Mouse (Mus musculus): Measurements from ENCODE around the gene Zwilch. TPM values are rescaled to one million over a fixed set of nuclear protein-coding genes. Genes with fewer than 3 reads are reported as not detected.
"Not testable (repeated sequence)": the region's sequence is repeated elsewhere in the genome, so short reads cannot be mapped to it uniquely, and the experiment has no call there.

The Zwilch gene
- polyA plus RNA-seq, 1 experiment from 2014 or later: 6.6 TPM

DNA sequence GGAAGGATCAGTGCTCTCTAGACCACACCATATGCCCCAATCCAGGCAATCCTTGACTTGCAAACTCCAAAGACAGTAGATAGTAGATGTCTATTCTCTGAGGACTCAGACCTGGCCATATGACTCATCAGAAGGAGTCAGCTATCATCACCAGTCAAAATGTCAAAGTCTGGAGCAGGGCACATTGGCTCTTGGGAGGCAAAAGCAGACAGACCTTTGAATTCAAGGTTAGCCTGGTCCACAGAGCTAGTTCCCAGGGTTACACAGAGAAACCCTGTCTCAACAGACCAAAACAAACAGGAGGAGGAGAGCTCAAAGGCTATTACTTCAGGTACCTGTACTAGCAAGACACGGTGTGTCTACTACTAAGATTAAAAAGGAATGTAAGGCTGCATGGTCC is 21.0 kb upstream of the Zwilch start:
- ATAC-seq: no peak
- Histone ChIP-seq H3K4me2 (ENCODE audit: low read length) (no peak overlapping the region), H3K27ac (ENCODE audit: low read depth, low read length) (no peak overlapping the region), H3K4me1 (ENCODE audit: control insufficient read depth, insufficient read depth, low read depth, low read length) (no peaks in the 10 kb centered on the region), H3K27me3 (replicated peaks; ENCODE audit: control insufficient read depth, insufficient read depth, low read length) (no peaks in the 10 kb centered on the region), H3K36me3 (ENCODE audit: control insufficient read depth, insufficient read depth, low read length) (peaks cover 17% of the 10 kb centered on the region), H3K4me3 (ENCODE audit: low read length) (no peak overlapping the region), H3K9ac (ENCODE audit: low read depth, low read length) (no peak overlapping the region), H3K9me3 (ENCODE audit: control insufficient read depth, low read length) (no peaks in the 10 kb centered on the region)
- WGBS: 100% methylated on average over 1 of the region's 1 CpGs

DNA sequence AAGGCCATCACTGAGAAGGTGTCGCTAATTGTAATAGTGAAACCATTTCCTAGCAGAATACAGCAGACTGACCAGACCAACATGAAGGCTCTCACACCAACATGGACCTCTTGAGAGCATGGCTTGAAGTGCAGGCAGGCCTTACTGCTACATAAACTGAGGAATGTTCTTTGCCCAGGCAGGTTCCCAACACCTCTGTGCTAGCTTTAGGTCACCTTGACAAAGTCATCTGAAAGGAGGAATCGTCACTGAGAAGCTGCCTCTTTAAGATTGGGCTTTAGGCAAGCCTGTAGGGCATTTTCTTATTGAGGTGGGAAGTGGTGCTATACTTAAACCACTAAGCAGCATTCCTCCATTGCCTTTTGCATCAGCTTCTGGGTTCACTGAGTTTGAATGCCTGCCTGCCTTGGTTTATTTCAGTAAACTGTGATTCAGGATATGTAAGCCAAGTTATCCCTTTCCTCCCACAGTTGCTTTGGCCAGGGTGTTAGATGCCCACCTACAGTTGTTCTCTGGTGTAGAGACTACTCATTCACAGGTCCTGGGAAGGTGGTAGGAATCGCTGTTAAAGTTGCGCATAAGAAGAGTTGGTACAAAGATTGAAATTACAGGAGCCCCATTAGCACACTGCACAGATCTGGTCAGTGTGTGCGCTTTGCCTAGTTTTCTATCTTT is 11.4 kb upstream of the Zwilch start:
- Histone ChIP-seq H3K27me3 (replicated peaks; ENCODE audit: control insufficient read depth, insufficient read depth, low read length) (no peaks in the 10 kb centered on the region), H3K4me1 (ENCODE audit: control insufficient read depth, insufficient read depth, low read depth, low read length) (peaks cover 8% of the 10 kb centered on the region), H3K4me2 (ENCODE audit: low read length) (no peak overlapping the region), H3K36me3 (ENCODE audit: control insufficient read depth, insufficient read depth, low read length) (peaks cover 12% of the 10 kb centered on the region), H3K27ac (ENCODE audit: low read depth, low read length) (no peak overlapping the region), H3K9me3 (ENCODE audit: control insufficient read depth, low read length) (no peaks in the 10 kb centered on the region), H3K4me3 (ENCODE audit: low read length) (no peak overlapping the region), H3K9ac (ENCODE audit: low read depth, low read length) (no peak overlapping the region)
- no peak for ATAC-seq
- WGBS: 94% methylated on average over 5 of the region's 5 CpGs

GRCm38 (mm10) chr9:64183295-64183694 is 10.4 kb upstream of the Zwilch start:
- not testable (repeated sequence) for H3K27me3 ChIP-seq (replicated peaks; ENCODE audit: control insufficient read depth, insufficient read depth, low read length); H3K4me3 ChIP-seq (ENCODE audit: low read length); H3K9ac ChIP-seq (ENCODE audit: low read depth, low read length); H3K36me3 ChIP-seq (ENCODE audit: control insufficient read depth, insufficient read depth, low read length); H3K27ac ChIP-seq (ENCODE audit: low read depth, low read length); H3K4me2 ChIP-seq (ENCODE audit: low read length); H3K9me3 ChIP-seq (ENCODE audit: control insufficient read depth, low read length); ATAC-seq; H3K4me1 ChIP-seq (ENCODE audit: control insufficient read depth, insufficient read depth, low read depth, low read length)
- 88% methylated on average over 5 of the region's 5 CpGs for WGBS

DNA sequence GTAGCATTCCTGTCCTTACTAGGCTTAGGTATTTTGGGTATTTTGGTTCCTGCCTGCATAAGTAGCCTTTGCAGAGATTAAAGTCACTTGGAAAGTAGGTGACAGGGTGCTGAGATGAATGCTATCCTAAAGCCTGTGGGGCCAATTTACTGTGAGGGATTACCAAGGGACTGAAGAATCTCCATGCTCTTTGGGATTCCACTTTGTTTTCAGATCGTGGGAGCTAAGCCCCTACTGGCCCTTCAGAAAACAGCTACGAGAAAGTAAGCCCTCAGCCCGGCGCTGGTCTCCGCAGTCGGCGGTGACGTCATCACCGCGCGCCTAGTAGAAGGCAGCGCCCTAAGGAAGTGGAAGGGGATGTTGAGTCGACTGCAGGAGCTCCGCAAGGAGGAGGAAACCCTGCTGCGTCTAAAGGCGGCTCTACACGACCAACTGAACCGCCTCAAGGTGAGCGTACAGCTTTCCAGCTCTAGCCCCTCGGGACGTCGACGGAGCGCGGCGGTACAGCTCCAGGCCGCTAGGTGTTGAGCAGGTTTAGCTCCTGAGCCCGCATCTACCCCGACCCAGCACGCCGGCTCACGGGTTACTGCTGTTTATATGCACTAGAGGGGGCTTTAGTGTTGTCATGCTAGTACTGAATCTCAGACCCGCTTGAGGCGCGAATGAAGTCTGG is 6.2 kb upstream of the Zwilch start, which contains the start of gene Snapc5:
Gene Snapc5 (plus strand): TSS at position 301 of the 673 bp plus-strand sequence.
- peak; percentile 95 for ATAC-seq
- Histone ChIP-seq H3K9ac (ENCODE audit: low read depth, low read length) (peak within 1 kb of the TSS; percentile 74), H3K36me3 (ENCODE audit: control insufficient read depth, insufficient read depth, low read length) (peaks cover 29% of the 10 kb centered on the region), H3K9me3 (ENCODE audit: control insufficient read depth, low read length) (no peaks in the 10 kb centered on the region), H3K27ac (ENCODE audit: low read depth, low read length) (peak within 1 kb of the TSS; percentile 75), H3K27me3 (replicated peaks; ENCODE audit: control insufficient read depth, insufficient read depth, low read length) (no peaks in the 10 kb centered on the region), H3K4me3 (ENCODE audit: low read length) (peak within 1 kb of the TSS; percentile 53), H3K4me1 (ENCODE audit: control insufficient read depth, insufficient read depth, low read depth, low read length) (peaks cover 18% of the 10 kb centered on the region), H3K4me2 (ENCODE audit: low read length) (peak within 1 kb of the TSS; percentile 70)
- WGBS: under 1% methylated on average over 35 of the region's 35 CpGs

- peaks cover 29% of the 10 kb centered on the region for H3K36me3 ChIP-seq (ENCODE audit: control insufficient read depth, insufficient read depth, low read length)
- WGBS: 30% methylated on average over 3 of the region's 3 CpGs
Observed at GRCm38 (mm10) chr9:64178610-64178973, 5.7 kb upstream of the Zwilch start.

GRCm38 (mm10) chr9:64175378-64175777 is 2.5 kb upstream of the Zwilch start:
- Histone ChIP-seq H3K36me3 (ENCODE audit: control insufficient read depth, insufficient read depth, low read length) (peaks cover 26% of the 10 kb centered on the region), H3K4me3 (ENCODE audit: low read length) (no peak overlapping the region), H3K27ac (ENCODE audit: low read depth, low read length) (no peak overlapping the region), H3K27me3 (replicated peaks; ENCODE audit: control insufficient read depth, insufficient read depth, low read length) (no peaks in the 10 kb centered on the region), H3K9ac (ENCODE audit: low read depth, low read length) (no peak overlapping the region), H3K4me1 (ENCODE audit: control insufficient read depth, insufficient read depth, low read depth, low read length) (peaks cover 23% of the 10 kb centered on the region), H3K4me2 (ENCODE audit: low read length) (no peak overlapping the region), H3K9me3 (ENCODE audit: control insufficient read depth, low read length) (no peaks in the 10 kb centered on the region)
- no peak for ATAC-seq
- WGBS: 90% methylated on average over 11 of the region's 11 CpGs

More at GRCm38 (mm10) chr9:64178610-64178973, 5.7 kb upstream of the Zwilch start:
- Histone ChIP-seq H3K9me3 (ENCODE audit: control insufficient read depth, low read length) (no peaks in the 10 kb centered on the region), H3K4me2 (ENCODE audit: low read length) (peak overlapping the region; percentile 70), H3K27me3 (replicated peaks; ENCODE audit: control insufficient read depth, insufficient read depth, low read length) (no peaks in the 10 kb centered on the region), H3K27ac (ENCODE audit: low read depth, low read length) (peak overlapping the region; percentile 75), H3K4me3 (ENCODE audit: low read length) (peak overlapping the region; percentile 53; the same call in 1 of the 2 replicates), H3K9ac (ENCODE audit: low read depth, low read length) (no peak overlapping the region; the same call in 1 of the 2 replicates), H3K4me1 (ENCODE audit: control insufficient read depth, insufficient read depth, low read depth, low read length) (peaks cover 18% of the 10 kb centered on the region)
- peak; percentile 61 for ATAC-seq

DNA sequence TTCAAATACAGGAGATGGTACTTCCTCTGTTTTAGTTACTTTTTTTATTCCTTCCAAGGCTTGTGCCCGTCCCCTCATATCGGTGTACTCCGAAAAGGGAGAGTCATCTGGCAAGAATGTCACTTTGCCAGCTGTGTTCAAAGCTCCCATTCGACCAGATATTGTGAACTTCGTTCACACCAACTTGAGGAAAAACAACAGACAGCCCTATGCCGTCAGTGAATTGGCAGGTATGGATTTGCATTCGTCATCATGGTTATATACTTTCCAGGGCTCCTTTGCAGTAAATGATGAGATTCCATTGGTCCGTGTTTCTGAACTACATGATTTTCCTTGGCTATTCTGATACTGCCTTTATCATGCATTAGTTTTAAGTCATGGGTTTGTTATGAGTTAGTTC is 1.9 kb upstream of the Zwilch start:
- ATAC-seq: no peak
- 73% methylated on average over 8 of the region's 8 CpGs for WGBS
- peaks cover 19% of the 10 kb centered on the region for H3K4me1 ChIP-seq (ENCODE audit: control insufficient read depth, insufficient read depth, low read depth, low read length)
- no peaks in the 10 kb centered on the region for H3K27me3 ChIP-seq (replicated peaks; ENCODE audit: control insufficient read depth, insufficient read depth, low read length)
- H3K36me3 ChIP-seq (ENCODE audit: control insufficient read depth, insufficient read depth, low read length): peaks cover 26% of the 10 kb centered on the region
- H3K27ac ChIP-seq (ENCODE audit: low read depth, low read length): no peak overlapping the region
- H3K9me3 ChIP-seq (ENCODE audit: control insufficient read depth, low read length): no peaks in the 10 kb centered on the region
- no peak overlapping the region for H3K9ac ChIP-seq (ENCODE audit: low read depth, low read length)
- H3K4me2 ChIP-seq (ENCODE audit: low read length): peak overlapping the region; percentile 91
- peak overlapping the region; percentile 87; the same call in 1 of the 2 replicates for H3K4me3 ChIP-seq (ENCODE audit: low read length)

DNA sequence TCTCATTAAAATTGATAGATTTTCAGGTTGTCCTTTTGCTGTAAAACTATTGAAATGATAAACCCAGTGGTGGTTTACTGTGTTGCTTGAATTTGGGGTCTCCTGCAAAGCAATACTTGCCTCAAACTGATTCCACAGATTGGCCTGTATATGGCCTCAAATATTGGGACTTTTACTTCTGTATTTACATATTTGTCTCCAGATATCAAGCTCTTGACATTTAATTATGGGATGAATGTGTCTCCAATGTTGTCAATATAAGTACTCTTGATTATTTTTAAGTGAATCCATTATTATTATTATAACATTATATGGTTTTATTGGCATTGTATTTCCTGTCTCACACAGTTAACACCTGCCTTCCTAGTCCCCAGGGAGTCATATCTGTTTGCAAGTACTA is 1.4 kb upstream of the Zwilch start:
- Histone ChIP-seq H3K27me3 (replicated peaks; ENCODE audit: control insufficient read depth, insufficient read depth, low read length) (no peaks in the 10 kb centered on the region), H3K36me3 (ENCODE audit: control insufficient read depth, insufficient read depth, low read length) (peaks cover 26% of the 10 kb centered on the region), H3K27ac (ENCODE audit: low read depth, low read length) (no peak overlapping the region), H3K4me3 (ENCODE audit: low read length) (peak overlapping the region; percentile 87), H3K9ac (ENCODE audit: low read depth, low read length) (peak overlapping the region; percentile 84), H3K4me2 (ENCODE audit: low read length) (peak overlapping the region; percentile 91), H3K9me3 (ENCODE audit: control insufficient read depth, low read length) (no peaks in the 10 kb centered on the region), H3K4me1 (ENCODE audit: control insufficient read depth, insufficient read depth, low read depth, low read length) (peaks cover 16% of the 10 kb centered on the region)
- no peak for ATAC-seq

GRCm38 (mm10) chr9:64173666-64174220 is 839 bp upstream of the Zwilch start:
- H3K27me3 ChIP-seq (replicated peaks; ENCODE audit: control insufficient read depth, insufficient read depth, low read length): no peaks in the 10 kb centered on the region
- peak overlapping the region; percentile 84 for H3K9ac ChIP-seq (ENCODE audit: low read depth, low read length)
- ATAC-seq: no peak
- peak overlapping the region; percentile 87 for H3K4me3 ChIP-seq (ENCODE audit: low read length)
- WGBS: under 1% methylated on average over 16 of the region's 16 CpGs
- H3K4me1 ChIP-seq (ENCODE audit: control insufficient read depth, insufficient read depth, low read depth, low read length): peaks cover 16% of the 10 kb centered on the region
- H3K36me3 ChIP-seq (ENCODE audit: control insufficient read depth, insufficient read depth, low read length): peaks cover 26% of the 10 kb centered on the region
- H3K4me2 ChIP-seq (ENCODE audit: low read length): peak overlapping the region; percentile 91
- H3K27ac ChIP-seq (ENCODE audit: low read depth, low read length): peak overlapping the region; percentile 88
- H3K9me3 ChIP-seq (ENCODE audit: control insufficient read depth, low read length): no peaks in the 10 kb centered on the region

All from hindbrain, embryonic 16.5 days (tissue).